Mouse (Mus musculus) heart, adult 2 months (tissue): ENCODE results near the gene Ptprq.

Source experiments
- CTCF ChIP-seq: fragments of 200-600 bp; IDR thresholded peaks from 2 replicates; pipeline ENCODE4 v1.8.1; 2022; ENCODE audit warnings: antibody characterized with exemption, mild to moderate bottlenecking, moderate library complexity
- EP300 ChIP-seq: fragments of 200-500 bp; IDR thresholded peaks from 2 replicates; pipeline ENCODE4 v1.6.1; 2011; ENCODE audit warnings: low read depth, low read length, control low read depth; ENCODE audit not compliant: insufficient read depth
- POLR2A ChIP-seq: fragments of 200-500 bp; IDR thresholded peaks from 2 replicates; pipeline ENCODE4 v1.6.1; 2011; ENCODE audit warnings: mild to moderate bottlenecking, low read depth, low read length, control low read depth; ENCODE audit not compliant: insufficient read depth

GRCm38 (mm10) chr10:107514735-107515134 lies 205.1 kb downstream of the Ptprq start:
- TF ChIP-seq CTCF = no peak
- no peak for TF ChIP-seq POLR2A
- no peak for TF ChIP-seq EP300
